Mouse (Mus musculus): ENCODE results near the gene Akip1. TPM values are rescaled to one million over a fixed set of nuclear protein-coding genes. Genes with fewer than 3 reads are reported as not detected.

Akip1 gene
- total RNA-seq, 2 experiments from 2014 or later: 9.0 to 15.9 TPM

- no peak for DNase-seq
- intact Hi-C loops (cut with DNase I): loop anchor here (5.0 kb wide), 1 partner anchor 187 kb away; the partner anchor contains the start of gene Rpl27a
Measured at GRCm38 (mm10) chr7:109704016-109704377, 507 bp downstream of the Akip1 start.

- intact Hi-C loops (cut with DNase I): loop anchor here (5.0 kb wide), 1 partner anchor 187 kb away; the partner anchor contains the start of gene Rpl27a
- DNase-seq: no peak
Measured at GRCm38 (mm10) chr7:109704461-109704860, 971 bp downstream of the Akip1 start.

DNA sequence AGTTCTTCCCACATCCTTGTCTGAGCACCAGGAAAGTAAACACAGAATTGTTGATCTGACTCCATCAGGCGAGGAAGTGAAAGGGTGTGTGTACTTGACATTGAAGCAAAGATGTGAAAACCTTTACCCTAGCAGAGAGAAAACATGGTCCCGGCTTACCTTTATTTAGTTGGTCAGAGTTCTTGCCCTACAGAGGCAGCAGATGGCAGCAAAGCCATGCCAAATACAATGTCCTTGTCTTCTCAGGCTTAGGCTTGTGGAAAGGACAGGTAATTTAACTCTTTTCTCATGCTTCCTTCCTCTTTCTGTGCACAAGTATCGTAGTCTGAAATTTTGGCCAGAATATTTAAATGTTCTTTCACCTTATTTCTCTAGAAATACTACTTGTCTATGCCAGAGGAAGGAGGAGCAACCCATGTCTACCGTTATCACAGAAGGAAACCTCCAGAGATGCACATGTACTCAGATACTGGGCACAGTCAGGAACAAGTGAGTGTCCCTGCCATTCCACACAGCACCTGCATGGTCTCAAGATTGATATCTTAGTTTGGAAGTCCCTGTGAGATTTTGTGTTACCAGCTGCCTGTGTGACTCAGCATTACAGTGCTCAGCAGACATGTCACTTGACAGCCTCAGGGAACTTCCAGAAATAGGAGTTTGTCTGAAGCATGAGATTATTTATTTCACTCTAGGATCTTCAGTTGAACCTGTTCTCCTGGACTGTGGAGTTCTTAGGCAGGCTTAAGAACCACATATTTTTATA, 3.7 kb downstream of the Akip1 start:
- DNase-seq: peak in 1 of 2 experiments; percentile 16
- intact Hi-C loops (cut with DNase I): loop anchor here (2.0 kb wide), 1 partner anchor 184 kb away; no protein-coding TSS in a partner anchor

DNA sequence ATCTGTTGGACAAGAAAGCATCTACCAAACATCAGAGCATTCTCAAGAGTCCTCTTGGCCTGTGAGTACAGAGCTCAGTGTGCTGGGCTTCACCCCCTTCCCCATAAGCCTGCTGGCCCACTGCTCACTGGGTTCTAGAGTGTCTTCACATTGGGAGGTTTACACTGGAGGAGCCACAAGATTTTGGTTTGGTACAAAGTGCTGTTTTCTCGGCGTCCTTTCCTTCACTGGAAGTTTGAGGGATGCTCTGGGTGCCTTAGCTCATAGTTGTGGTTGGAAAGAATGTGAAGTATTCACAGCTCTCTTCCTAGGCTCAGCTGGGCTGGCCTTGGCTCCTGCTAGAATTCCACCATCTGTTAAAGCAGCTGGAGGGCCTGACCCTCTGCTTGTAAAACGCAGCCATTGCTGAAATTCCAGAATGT, 5.5 kb downstream of the Akip1 start:
- intact Hi-C loops (cut with DNase I): no loop called here
- peak; percentile 42 to 61 for DNase-seq

GRCm38 (mm10) chr7:109710069-109710468, 6.6 kb downstream of the Akip1 start:
- DNase-seq: no peak
- intact Hi-C loops (cut with DNase I): no loop called here

GRCm38 (mm10) chr7:109712198-109712597, 8.7 kb downstream of the Akip1 start:
- intact Hi-C loops (cut with DNase I): no loop called here
- no peak for DNase-seq

GRCm38 (mm10) chr7:109713434-109713982, 10.0 kb downstream of the Akip1 start:
- intact Hi-C loops (cut with DNase I): no loop called here
- DNase-seq: no peak

DNA sequence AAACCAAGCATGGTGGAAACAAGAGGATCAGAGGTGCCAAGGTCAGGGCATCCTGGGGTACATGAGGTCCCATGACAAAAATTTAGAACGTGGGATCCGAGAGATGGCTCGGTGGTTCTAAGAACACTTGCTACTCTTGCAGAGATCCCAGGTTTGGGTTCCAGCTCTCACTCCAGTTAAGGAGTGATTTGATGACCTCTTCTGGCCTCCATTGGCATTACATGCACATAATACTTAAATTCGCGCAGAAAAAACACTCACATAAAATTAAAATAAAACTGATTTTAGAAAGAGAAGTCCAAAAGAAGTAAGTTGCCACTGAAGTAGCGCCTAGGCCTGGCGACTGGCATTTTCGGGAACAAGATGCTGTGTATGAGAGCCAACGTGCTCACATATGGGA, 15.8 kb downstream of the Akip1 start:
- intact Hi-C loops (cut with DNase I): loop anchor here (5.0 kb wide), 1 partner anchor 187 kb away; no protein-coding TSS in a partner anchor
- peak in 1 of 2 experiments; percentile 17 for DNase-seq

DNA sequence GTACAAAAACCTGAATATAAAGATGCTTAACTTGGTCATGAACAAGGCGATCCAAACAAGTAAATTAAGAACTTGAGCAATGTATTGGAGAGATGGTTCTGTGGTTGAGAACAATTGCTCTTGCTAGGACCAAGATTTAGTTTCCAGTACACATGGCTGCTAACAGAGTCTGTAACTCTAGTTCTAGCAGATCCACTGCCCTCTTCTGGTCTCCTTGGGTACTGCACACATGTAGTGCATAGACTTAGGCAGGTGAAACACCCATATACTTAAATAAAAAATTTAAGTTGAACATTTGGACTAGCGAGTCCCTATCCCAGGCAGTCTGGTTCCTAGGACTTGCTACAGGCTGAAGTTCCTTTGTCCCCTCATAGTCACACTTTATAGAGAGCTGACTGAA, 19.1 kb downstream of the Akip1 start:
- DNase-seq: no peak
- intact Hi-C loops (cut with DNase I): no loop called here

- intact Hi-C loops (cut with DNase I): no loop called here
- DNase-seq: no peak
Measured at GRCm38 (mm10) chr7:109723114-109723513, 19.6 kb downstream of the Akip1 start.

DNA sequence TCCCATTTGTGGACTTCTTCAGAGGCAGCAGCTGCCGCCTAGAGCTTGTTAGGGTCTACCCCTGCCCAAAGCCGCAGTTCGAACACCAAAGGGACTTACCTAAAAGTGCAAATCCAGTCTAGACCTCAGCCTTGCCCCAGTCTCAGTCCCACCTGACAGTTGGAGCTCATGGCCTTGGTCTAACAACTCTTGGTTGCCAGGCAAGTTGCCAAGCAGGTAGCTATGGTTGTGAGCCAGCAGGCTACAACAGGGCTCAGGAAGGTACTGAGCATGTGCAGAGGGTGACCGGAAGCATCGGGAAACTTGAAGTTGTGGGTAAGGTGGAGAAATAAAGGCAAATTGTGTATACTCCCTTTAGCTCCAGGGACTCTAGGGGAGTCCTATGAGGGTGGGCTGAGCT, 20.2 kb downstream of the Akip1 start, which contains the start of gene BC051019:
Gene BC051019, minus strand, starts transcription at position 154 of the 400 bp plus-strand sequence.
- no peak for DNase-seq
- intact Hi-C loops (cut with DNase I): no loop called here

GRCm38 (mm10) chr7:109731626-109732025, 28.1 kb downstream of the Akip1 start, which contains the start of gene Ascl3:
Gene Ascl3 (minus strand): TSS chr7:109731726.
- no peak for DNase-seq
- intact Hi-C loops (cut with DNase I): no loop called here

DNA sequence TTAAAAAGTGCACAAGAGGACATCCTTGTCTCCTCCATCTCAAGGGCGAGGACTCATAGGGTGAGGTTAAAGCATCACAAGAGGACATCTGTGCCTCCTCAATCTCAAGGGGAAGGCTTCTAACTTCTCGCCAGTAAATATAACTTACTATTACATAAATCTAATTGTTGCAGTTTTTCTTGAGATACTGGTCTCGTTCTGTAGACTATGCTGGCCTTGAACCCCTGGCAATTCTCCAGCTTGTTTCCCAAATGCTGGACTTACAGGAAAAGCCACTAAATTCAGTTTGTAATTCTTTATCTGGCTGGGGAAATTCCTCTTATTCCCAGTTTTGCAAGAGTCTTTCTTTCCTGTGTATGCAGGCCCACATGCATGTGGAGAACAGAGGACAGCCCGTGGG, 31.3 kb downstream of the Akip1 start:
- intact Hi-C loops (cut with DNase I): no loop called here

DNA sequence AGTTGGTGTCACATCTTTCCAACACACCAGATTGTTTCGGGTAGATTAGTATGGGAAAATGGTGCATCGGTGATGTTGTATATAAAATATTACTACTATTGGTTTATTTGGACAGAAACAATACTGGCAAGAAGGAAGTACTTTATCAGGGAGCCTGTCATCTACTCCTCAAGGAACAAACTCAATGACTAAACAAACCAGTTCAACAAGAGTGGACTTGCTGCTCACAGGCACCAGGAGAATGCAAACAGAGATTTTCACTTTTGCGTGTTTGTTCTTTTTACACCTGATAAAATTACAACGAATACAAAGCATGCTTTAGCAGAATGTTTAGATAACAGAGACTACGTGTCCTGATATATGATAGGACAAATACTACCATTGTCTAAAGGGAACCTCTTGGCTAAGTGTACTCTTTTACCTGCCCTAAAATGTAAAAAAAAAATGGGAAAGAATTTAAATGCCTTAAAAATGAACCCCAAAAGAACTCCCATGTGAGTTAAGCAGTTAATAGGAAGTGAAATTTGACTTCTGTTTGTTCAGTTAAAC, 36.4 kb downstream of the Akip1 start:
- intact Hi-C loops (cut with DNase I): no loop called here

More for the DNA sequence above, 31.3 kb downstream of the Akip1 start:
- no peak for DNase-seq

GRCm38 (mm10) chr7:109741060-109741459, 37.6 kb downstream of the Akip1 start:
- no peak for DNase-seq

More for the DNA sequence above, 36.4 kb downstream of the Akip1 start:
- no peak for DNase-seq

GRCm38 (mm10) chr7:109741703-109742102, 38.2 kb downstream of the Akip1 start:
- DNase-seq: no peak
- intact Hi-C loops (cut with DNase I): no loop called here

More at GRCm38 (mm10) chr7:109741060-109741459, 37.6 kb downstream of the Akip1 start:
- intact Hi-C loops (cut with DNase I): no loop called here

GRCm38 (mm10) chr7:109747747-109748146, 44.3 kb downstream of the Akip1 start:
- intact Hi-C loops (cut with DNase I): no loop called here
- DNase-seq: no peak

DNA sequence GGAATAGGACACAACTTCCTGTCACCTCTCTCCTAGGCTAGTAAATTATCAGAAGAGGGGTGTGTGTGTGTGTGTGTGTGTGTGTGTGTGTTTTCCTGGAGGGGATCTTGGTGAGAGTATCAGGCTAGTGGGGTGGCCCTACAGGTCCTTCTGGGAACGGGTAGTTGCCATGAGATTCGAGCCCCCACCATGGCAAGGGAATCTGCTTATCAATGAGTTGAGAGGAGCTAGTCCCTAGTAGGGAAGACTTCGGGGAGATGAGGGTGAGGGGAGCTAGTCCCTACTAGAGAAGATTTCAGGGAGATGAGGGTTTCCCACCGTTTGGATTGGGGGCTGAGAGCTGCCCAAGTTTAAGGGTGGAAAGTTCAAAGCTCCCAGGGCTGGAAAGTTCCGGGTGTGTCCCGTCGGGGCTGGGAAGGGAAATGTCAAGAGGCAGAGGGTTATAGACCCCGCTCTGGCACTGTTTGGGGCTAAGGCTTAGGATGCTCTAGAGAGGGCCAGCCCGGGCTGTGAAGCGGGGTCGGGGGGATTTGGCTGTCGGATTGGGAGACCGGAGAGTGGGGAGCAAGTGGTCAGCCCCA, 48.0 kb downstream of the Akip1 start:
- no peak for DNase-seq
- intact Hi-C loops (cut with DNase I): no loop called here

DNA sequence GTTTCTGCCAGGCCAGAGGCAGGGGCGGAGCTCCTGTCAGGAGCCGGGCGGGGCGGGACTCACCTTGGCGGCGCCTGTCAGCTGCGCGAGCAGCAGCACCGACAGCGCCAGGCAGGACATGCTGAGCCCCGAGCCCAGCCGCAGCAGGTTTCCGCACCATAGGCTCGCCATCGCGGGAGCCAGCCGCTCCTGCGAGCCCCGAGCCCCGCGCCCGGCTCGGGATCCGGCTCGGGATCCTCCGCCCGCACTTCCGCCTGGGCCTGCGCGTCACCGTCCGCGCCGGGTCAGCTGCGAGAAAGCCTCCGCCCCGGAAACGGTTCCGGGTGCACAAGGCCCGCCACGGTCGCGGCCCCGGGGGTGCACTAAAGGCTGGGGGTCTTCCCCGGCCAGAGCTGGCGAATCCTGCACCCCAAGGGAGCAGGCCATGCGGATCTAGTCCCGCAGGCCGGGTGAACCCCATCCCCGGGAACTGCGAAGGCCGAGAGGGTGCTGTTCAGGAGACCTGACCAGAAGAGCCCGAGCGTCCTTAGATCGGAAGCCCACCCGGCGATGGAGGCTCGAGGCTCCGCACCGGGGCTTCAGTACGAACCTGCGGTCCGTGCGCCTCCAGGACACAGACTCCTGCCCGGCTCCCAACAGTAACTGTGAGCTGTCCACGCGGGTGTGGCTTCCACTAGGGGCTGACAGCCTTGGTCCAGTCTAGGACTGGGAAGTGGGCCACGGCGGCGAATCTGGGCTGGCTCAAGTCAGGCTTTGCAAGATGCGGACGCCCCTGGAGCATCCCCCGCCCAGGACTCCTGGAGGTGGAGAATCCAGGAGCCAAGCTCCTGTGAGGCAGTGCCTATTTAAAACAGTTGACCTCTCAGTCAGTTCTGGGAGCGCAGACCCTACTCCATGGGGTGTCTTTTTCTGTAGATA, 48.8 kb downstream of the Akip1 start, which contains the start of gene Tmem9b:
Gene Tmem9b, minus strand, starts transcription at position 868 of the 918 bp plus-strand sequence.
- intact Hi-C loops (cut with DNase I): no loop called here
- peak; percentile 69 to 79 for DNase-seq

GRCm38 (mm10) chr7:109754034-109754433, 50.5 kb downstream of the Akip1 start:
- DNase-seq: no peak
- intact Hi-C loops (cut with DNase I): no loop called here
